Mouse (Mus musculus) brain, adult 2 months (tissue): Measurements from ENCODE around the gene Oas1d.

ENCODE experiments used
- DNase-seq: peaks from one replicate; pipeline ENCODE4 v3.0.0; 2011; ENCODE audit warnings: low read depth, low spot score

Gene Oas1d

GRCm38 (mm10) chr5:120968799-120969198 is 54.5 kb downstream of the Oas1d start:
- DNase-seq = no peak

GRCm38 (mm10) chr5:120969703-120970102 is 55.4 kb downstream of the Oas1d start:
- peak; percentile 96 for DNase-seq
